Mouse (Mus musculus) spleen, adult 12 weeks (tissue): ENCODE results near the gene Cep128.

Experiments
- DNase-seq: peaks from one replicate; pipeline ENCODE4 v3.0.0; 2022; ENCODE audit warnings: low spot score

Gene Cep128

DNA sequence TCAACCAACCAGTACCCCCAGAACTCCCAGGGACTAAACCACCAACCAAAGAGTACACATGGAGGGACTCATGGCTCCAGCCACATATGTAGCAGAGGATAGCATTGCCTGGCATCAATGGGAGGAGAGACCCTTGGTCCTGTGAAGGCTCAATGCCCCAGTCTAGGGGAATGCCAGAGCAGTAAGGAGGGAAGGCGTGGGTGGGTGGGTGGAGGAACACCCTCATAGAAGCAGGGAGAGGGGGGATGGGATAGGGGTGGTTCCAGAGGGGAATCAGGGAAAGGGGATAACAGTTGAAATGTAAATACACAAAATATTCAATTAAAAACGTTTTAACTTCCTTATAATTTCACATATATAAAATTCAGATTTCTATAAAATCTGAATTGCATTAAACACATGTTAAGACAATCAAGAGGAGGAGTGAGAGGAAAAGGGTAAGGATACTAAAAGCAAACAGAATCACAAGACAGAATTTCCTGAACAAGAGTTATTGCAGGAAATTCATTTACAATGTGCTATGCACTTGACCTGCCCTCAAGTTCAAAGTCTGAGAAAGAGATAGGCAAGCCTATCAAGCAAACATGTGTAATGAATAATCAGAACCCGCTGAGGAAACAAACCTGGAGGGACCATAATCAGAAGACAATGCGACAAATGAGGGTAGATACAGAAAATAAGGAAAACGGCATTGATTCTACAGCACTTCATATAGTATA is 207.2 kb downstream of the Cep128 start:
- DNase-seq = no peak

DNA sequence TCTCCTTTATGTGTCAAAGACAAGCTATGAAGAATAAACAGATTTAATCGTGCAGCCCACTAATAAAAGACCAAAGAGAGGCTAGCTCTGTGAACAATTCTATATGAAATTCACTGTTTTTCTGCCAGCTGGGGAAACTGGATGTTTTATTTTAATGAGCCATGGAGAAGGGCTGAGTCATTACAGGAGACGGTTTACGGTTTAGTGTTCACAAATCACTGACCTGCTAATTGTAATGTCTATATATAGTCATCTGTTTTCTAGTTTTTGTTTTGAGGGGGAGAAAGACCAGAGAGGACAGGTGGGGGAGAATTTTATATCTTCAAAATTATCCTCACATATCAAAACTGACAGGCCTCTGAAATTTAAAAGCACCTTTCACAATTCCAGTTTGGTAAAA is 212.6 kb downstream of the Cep128 start:
- no peak for DNase-seq

DNA sequence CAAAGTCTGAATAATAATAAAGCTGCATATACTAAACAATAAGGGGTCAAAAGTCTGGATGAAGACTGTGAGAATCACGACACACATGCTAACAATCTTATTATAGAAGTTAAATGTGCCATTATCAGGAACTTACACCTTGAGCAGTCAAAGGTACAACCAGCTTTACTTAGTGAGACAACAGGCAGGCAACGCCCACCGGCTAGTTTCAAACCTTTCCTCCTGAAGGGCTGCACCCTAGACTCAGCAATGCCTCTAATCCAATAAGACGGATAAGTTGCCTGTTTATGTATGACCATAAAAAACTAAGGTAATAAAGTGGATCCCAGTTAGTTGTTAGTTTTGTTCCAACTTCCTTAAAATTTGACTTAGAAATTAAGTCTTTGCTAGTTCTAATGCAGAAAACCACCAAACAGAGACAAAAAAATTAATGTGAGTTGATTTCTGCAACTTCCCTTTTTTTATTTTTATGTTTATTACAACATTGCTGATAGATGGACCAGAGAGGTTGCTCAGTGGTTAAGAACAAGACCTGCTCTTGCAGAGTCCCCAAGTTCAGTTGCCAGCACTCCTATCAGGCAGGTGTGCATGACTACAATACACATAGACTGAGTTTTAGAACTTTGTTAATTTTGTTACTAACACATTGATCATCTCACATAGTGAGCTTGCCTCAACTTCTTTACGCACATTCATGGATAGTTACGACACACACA is 223.0 kb downstream of the Cep128 start:
- DNase-seq = no peak

DNA sequence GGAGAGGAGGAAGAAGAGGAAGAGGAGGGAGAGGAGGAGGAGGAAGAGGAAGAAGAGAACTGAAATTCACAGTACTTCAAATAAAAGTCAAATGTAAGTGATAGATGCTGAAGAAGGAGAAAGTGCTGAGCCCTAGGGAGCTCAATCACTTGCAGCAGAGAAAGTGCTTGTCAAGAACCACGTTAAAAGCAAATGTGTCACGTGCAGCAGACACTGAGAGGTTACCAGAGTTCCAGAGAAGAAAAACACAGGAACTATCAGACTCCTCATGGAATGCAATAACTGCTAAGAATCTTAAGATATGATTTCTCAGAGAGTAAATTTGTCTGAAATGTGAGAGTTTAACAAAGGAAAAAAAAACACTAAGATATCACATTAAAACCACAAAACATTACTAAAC is 225.7 kb downstream of the Cep128 start:
- DNase-seq = no peak

DNA sequence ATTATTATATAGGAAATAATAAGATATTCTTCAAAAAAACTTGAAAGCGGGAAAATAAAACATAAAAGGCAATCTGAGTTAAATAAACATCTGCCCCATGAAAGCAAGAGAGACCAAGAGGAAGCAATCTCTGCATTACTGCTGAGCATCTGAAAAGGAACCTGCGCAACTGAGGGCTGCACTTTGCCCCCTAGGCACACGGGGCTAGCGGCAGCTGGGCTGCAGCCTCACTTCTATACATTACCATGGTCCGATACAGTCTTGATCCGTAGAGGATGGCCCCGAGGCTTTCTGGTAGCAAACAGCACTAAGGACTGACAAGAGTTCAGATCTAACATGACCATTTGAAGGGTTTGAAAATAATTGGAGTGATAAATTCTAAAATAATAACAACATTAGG is 230.2 kb downstream of the Cep128 start:
- no peak for DNase-seq

DNA sequence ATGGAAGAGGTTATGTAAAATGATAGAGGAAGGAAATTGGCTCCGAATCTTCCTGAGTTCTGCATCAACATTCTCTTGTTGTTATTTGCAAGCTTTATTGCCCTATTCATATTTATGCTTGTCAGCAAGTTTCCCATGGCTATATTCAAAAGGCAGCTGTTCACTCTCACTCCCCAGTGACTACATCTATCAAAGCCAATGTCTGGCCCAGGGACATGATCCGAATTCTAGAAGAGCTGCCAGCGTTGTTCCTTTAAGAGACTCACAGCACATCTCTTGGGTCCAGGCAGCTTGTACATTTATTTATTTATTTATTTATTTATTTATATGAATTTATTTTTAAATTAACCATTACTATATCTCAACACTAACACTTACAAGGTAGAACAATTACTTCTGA is 235.1 kb downstream of the Cep128 start:
- DNase-seq = no peak

DNA sequence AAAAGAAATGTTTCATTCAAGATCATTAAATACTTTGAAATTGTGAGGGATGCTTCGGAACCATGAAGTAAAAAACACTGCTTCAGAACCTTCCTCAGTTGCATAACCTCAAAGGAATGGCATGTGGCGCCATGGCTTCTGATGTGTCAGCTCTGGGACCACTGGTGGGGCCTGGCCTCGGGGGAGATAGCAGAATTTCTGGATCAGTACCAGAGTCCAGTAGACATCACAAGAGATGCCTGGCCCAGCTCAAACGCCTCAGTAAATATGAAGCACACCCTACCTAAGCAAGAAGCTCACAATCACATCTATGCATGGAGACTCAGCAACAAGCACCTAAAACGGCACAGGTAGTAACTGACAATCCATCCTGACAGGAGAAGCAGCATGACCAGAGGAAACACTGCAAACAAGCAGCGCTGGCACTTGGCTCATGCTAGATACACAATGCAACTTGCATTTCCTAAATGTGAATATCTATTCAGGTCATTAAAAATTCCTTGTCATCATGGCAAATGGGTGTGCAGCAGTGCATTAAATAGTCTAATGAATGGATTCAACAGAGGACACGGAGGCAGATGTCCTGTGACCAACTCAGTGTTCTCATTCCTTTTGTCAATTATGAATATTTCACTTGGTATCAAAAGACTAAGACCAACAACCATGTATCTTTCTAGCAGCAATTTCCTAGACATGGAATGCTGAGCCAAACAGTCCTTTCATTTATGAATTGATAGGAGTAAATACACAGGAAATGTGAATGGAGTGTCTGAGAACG is 249.3 kb downstream of the Cep128 start:
- no peak for DNase-seq

DNA sequence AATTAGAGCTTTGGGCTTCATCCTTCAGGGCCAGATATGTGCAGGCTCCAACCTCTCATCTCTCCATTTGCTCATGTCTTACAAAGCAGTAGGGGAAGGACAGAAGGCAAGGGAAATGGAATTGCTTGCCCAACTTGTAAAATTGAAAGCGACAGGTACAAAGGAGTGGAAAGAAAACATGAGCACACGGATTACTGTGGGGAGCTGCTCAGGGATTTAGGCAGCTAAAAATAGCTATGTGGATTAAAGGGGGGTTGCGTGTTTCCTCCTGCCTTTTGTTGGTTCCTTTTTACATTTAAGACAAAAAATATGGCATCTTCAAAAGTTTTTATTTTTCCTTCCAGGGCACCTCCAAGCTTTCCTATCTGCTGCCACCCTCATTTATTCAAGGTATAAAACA is 269.2 kb downstream of the Cep128 start:
- no peak for DNase-seq

DNA sequence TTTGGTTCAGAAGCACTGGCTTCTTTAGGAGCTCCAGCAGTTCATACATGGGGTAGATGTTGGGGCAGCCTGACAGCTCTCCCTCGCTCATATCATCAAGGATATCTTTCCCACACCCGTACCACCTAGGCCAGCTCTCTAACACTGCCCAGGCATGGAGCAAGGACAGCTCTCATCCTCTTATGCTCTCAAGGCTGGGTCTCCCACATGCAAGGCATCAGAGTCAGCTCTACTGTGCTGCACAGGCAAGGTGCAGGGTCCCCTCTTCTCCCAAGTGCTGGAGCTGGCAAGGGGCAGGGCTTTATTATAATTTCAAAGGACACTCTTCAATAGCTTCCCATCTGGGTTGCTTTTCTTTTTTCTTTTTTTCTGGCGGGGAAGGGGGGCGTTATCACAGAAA is 280.9 kb downstream of the Cep128 start:
- DNase-seq = no peak

DNA sequence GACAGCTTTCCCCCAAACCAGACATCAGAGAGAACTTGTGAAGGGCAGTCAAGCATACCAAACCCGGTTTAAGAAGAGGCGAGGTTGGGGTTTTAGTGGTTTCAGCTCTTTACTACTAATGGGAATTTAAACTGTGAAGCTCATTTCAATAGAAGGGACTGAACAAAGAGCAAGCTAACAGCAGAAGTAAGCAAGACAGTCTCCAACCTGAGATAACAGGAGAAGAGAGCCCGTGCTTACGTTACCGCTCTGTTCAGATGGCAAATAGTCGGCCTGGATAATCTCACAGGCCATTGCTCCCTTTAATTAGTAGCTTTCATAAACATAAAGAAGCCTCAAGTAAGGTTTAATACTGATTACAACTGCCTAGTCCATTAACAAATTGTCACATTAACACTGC is 286.3 kb downstream of the Cep128 start:
- DNase-seq = no peak

DNA sequence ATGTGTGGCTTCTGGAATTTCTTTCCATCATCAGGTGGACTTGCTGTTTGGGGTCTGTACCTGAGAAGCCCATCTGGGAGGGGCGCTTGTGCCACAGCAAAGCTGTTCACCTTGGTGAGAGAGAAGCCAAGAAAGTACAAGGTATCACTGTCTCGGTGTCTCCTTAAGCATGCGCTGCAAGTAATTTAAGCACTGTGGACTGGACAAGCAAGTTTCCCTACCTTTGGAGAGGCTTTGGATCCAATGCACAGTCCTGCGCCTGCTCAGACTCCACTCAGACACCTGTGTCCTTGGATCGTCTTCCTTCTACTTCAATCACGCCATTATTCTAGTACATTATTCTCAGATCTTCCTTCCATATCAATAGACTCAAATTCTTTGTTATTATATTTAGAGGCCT is 288.0 kb downstream of the Cep128 start:
- DNase-seq = no peak

DNA sequence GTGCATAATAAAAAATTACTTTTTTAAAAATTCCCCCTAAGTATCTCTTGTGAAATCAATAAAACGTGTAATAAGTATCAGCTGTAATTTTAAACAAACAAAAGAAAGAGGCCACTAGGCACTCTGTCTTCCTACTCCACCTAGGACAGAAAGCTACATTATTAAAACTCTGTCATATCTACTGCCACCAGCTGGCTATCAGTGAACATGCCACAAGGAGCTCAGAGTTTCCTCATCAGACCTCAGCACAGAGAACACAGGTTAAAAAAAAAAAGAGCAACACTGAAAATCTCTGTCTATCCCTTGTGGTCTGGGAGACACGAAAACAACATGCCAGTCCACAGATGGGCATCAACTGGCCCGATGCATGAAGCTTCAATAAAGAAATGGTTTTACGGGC is 295.9 kb downstream of the Cep128 start:
- DNase-seq = no peak

DNA sequence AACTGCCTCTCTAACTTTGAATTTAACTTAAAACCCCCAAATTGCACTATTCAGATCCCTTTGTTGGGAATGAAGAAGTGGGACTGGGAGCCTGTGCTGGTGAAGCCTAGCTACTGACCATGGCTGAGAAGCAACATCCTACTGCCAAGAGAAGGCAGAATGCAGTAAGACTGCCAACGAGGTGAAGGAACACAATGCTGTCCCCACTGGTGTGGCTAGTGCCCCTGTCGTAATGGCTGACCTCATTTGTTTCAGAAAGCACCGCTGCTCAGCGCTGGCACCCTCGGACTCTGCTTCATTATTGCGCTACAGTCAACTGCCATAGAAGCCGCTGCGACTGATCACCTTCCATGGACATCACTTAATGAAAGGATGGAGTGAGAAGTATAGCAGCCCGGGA is 298.2 kb downstream of the Cep128 start:
- DNase-seq = no peak

DNA sequence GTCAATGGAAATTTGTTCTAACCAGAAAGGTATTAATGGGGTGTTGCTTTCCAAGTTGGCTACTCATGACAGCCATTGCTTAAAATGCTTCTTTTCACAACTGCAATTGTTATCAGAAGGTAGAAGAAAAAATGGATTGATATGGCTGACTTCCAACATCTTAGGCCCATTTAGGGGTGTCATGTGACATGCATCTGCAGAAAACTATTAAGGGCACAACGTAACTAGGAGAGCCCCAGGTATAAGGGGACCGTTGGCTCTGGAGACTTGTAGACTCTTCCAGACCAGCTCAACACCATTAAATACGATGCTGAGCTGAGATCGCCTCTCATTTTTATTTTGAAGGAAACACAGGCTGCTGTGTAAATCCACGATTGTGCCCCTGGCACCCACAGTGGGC is 308.6 kb downstream of the Cep128 start:
- DNase-seq = no peak

DNA sequence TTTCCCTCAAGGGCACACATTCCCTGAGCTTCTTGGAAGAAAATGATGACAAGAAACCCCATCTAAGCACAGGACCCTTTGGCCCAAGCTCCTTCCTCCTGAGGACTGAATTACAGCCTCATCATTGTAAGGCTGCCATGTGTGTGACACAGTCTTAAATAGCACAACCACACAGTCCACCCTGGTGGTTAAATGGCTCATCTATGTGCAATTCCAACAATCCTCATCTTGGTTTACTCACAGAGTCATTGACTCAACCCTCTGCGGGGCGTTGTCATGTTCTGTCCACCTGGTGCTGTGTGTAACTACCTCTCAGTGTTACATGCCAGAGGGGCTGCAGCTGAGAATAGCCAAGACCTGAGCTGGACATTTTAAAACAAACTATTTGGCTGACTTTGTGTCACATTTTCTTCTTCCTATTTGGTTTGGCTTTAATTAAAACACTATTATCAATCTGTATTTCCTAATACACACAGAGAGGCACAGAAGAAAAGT is 313.6 kb downstream of the Cep128 start:
- DNase-seq = no peak

DNA sequence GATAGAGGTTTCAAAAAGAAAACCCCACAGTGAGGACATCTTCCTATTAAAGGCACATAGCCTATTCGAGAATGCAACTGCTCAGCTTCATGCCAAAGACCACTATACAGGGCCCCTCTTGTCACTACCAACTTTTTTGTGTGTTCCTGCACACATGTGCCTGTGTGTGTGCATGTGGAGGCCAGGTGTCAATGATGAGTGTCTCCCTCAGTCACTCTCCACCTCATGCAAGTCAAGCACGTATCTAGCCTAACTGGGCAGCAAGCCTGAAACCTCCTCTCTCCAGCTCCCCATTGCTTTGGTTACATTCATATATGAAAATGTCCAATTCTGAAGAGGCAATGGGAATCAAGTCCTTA is 317.1 kb downstream of the Cep128 start:
- DNase-seq = no peak

DNA sequence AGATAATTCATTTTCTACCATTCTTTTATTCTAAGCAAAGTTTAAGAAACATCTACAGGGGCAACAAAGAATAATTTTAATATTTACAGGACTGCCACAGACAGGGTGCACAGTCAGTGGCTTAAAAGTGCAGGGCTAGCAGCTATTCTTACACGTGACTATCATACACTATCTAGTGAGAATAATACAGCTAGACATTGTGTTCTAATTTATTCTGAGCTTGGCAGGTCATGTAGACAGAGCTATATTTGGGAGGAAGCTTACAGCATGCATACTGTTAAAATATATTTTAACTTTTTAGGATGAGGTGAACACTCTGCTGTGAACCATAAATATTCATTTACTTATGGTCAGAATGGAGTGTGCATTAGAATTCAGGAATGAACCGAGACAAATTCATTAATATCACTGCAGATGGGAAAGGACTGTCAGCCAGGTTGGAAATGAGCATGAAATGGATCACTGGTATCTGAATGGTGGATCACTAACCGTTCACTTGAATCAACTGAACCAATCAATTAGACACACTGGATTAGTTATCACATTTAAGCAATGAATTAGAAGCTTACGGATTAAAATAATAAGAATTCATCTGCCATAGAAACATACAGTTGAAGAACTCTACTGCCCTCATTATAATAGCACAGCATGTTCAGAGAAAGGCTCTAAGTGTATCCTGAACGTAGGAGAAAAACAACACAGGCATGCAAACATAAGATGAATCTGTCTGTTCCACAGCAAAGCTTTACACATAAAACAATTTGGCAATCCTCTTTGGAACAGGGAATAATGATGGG is 317.7 kb downstream of the Cep128 start:
- no peak for DNase-seq

DNA sequence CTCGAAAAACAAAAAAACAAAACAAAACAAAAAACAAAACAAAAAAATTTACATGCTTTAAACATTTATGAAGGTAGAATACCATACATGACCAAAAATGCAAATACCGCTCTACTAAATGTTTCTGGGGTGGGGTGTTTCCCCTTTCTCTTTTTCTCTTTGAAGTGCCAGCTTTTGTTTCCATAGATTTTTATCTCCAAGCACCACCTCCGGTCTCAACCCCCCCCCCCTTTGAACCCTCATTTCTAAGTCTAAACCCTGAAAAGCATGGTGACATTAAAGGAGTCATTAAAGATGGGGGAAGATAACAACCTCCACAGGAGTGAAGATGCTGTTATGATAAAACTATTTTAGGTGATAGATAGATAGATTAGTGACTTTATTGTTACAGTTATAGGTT is 318.8 kb downstream of the Cep128 start:
- no peak for DNase-seq

DNA sequence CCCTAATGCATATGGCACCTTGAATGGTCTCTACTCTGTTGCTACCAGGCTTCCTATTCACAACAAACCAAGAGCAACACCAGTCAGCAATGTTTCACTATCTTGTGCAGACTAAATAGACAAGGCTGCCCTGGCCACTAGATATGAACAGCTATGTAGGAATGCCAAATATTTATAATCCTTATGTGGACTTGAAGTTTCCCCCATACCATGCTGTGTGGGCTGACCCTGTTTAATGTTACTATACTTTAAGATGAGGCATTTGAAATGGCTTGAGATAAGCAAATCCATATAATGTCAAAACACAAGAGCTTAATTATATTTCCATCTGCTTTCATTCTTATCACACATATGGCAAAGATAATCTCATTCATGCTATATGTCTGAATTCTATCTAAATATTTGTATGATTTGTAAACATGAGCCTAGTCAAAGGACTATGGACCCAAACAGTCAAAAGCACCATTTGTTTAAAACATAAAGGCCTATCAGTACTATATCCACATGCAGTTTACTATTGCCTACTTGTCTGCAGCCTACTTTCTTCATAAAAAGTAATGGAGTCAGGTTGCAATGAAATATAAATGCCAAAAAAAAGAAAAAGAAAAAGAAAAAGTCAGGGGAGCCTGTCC is 319.7 kb downstream of the Cep128 start:
- DNase-seq = no peak

DNA sequence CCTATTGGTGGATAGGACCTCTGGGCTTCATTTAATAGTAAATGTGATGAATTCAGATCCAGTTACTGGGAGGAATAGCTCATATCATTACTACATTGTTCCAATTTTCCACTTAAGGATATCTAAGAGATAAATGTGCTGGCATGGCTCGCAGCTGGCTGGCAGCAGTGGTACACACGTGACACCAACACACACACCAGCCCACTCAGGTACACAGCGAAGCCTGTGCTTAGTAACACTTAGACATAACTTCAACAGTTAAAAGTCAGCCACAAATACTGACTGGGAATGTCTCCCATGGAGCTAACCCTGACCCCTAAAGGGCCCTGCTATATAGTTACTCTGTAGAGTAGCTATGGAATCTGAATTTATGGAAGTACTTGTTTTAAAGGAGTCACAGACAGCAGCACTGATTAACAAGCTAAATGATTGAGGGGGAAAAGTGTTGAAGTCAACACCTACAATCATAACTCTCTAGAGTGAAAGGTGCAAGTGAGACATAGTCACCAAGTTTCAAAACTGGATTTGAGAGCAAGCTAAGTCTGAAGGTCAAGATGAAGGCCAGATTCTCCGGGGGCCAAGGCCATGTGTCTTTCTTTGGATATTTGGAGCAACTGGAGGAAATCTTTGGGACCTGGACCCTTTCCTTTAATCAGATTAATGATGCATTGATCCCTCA is 320.7 kb downstream of the Cep128 start:
- DNase-seq = no peak

DNA sequence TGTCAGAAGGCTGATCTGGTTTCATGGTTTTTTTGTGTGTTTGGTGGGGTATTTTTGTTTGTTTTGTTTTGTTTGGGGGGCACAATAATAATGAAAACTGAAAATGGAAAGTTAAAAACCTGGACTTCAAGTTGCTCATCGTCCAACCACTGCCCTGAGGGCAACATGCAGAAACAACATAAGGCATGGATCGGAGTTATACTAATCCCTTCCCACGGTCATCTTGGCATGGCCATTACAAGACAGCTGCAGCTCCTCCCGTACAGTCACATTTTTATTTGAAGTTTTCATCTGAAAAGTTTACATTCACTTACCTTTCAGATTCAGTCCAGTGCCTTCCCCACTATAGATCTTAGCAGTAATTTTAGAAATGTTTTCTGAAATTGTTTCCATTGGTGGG is 321.5 kb downstream of the Cep128 start:
- DNase-seq = no peak
